Mouse (Mus musculus) ES-E14 (cell line): ENCODE measurements around the gene Lta. TPM values are rescaled to one million over a fixed set of nuclear protein-coding genes. Genes with fewer than 3 reads are reported as not detected.

Experiments
- DNase-seq: peaks from one replicate; pipeline ENCODE4 v3.0.0-alpha.2; 2013; ENCODE audit warnings: low read depth, low spot score
- H3K27ac ChIP-seq: 2 replicates; pipeline ENCODE4 v1.5.1; 2012; ENCODE audit warnings: low read depth, mild to moderate bottlenecking, low read length, moderate library complexity, mixed read lengths; ENCODE audit not compliant: poor library complexity, insufficient read depth, severe bottlenecking
- H3K36me3 ChIP-seq: 2 replicates; pipeline ENCODE4 v1.6.1; 2012; ENCODE audit warnings: mild to moderate bottlenecking, low read length, moderate library complexity, mixed read lengths; ENCODE audit not compliant: control insufficient read depth, poor library complexity, insufficient read depth, severe bottlenecking
- H3K4me1 ChIP-seq, 2 experiments: fragments of 150-350 bp in 1 of 2; sonication (generic) in 1 of 2; 2 replicates each; pipeline ENCODE4 v1.6.1; 2012; ENCODE audit warnings: low read length in 2 of 2, mild to moderate bottlenecking in 1 of 2, mixed read lengths in 1 of 2; ENCODE audit not compliant: control insufficient read depth in 2 of 2, insufficient read depth in 2 of 2, poor library complexity in 1 of 2
- H3K4me3 ChIP-seq, 2 experiments: fragments of 150-350 bp in 1 of 2; sonication (generic) in 1 of 2; 2 replicates each; pipeline ENCODE4 v1.5.1; 2012; ENCODE audit warnings: low read length in 2 of 2, low read depth in 1 of 2, mild to moderate bottlenecking in 1 of 2, mixed read lengths in 1 of 2; ENCODE audit not compliant: insufficient read depth in 1 of 2, poor library complexity in 1 of 2, severe bottlenecking in 1 of 2
- H3K9ac ChIP-seq: 2 replicates; pipeline ENCODE4 v1.6.1; 2012; ENCODE audit warnings: low read depth, mild to moderate bottlenecking, low read length, mixed read lengths; ENCODE audit not compliant: poor library complexity, insufficient read depth, severe bottlenecking
- H3K9me3 ChIP-seq: fragments of 150-350 bp; sonication (generic); 2 replicates; pipeline ENCODE4 v1.6.1; 2012; ENCODE audit warnings: low read depth, mild to moderate bottlenecking, low read length; ENCODE audit not compliant: control insufficient read depth, insufficient read depth
- CHD2 ChIP-seq: IDR thresholded peaks from 2 replicates; pipeline ENCODE4 v1.6.1; 2014; ENCODE audit warnings: mild to moderate bottlenecking, low read depth, low read length, inconsistent platforms
- HCFC1 ChIP-seq: IDR thresholded peaks from 2 replicates; pipeline ENCODE4 v1.6.1; 2012; ENCODE audit warnings: low read length, inconsistent platforms, borderline replicate concordance; ENCODE audit not compliant: insufficient read depth
- MAFK ChIP-seq: IDR thresholded peaks from 2 replicates; pipeline ENCODE4 v1.6.1; 2014; ENCODE audit warnings: mild to moderate bottlenecking, low read depth, low read length, inconsistent platforms; ENCODE audit not compliant: insufficient read depth
- ZC3H11A ChIP-seq: IDR thresholded peaks from 2 replicates; pipeline ENCODE4 v1.6.1; 2012; ENCODE audit warnings: low read depth, mild to moderate bottlenecking, inconsistent platforms, low read length, borderline replicate concordance
- ZNF384 ChIP-seq: IDR thresholded peaks from 2 replicates; pipeline ENCODE4 v1.6.1; 2012; ENCODE audit warnings: low read depth, low read length, inconsistent platforms
- in situ Hi-C, 2 experiments: fragments of 600-800 bp; cut with MboI; formaldehyde crosslinking; loops; one replicate each; pipeline ENCODE4 v1.15.1; 2025; ENCODE audit warnings: low sequenced_read_pairs in 2 of 2, inconsistent platforms in 1 of 2; ENCODE audit not compliant: unreplicated experiment in 2 of 2
- total RNA-seq: library from RNA; depleted of rRNA; stranded (reverse); fragments of 300-350 nt; gene quantifications from 2 replicates; pipeline ENCODE4 v1.2.3, GENCODE M21; 2012

The Lta gene
- total RNA-seq, 1 experiment: 0.13 TPM

DNA sequence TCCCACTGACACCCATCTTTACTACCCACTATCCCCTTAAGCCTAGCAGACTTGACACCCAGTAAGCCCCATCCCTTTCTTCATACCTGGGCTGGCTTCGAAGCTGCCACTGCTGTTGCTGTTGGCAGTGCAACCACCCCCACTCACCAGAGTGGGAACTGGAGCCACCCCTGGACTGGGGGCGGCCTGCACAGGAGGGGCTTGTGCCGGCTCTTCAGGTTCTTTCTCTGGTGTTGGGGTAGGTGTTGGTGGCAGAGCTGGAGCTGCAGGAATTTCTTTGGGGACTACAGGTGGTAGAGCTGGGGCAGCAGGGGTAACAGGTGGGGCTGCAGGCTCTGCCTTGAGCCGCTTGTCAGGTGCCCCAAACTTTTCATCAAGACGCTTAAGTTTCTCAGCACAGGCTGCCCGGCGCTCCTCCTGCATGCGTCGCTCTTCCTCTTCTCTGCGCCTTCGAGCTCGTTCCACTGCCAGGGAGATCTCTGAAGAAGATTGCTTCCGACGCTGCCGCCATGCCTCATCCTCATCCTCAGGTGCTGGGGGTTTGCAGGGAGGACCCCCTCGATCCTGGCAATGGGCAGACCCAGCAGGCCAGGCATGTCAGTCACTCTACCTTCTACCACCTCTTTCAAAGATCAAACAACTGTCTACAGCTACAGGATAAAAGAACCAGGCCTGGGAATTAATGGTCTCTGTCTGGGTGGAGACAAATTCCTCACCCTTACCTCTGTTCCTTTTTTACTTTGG lies 46.1 kb downstream of the Lta start:
- no peak for DNase-seq
- Histone ChIP-seq H3K36me3 (peaks cover 88% of the 10 kb centered on the region), H3K4me1 (peaks cover 0 to 11% of the 10 kb centered on the region in 2 experiments; a peak in 1 of 4 replicates), H3K9me3 (no peaks in the 10 kb centered on the region), H3K4me3 (no peak overlapping the region), H3K27ac (no peak overlapping the region), H3K9ac (no peak overlapping the region)
- in situ Hi-C loops: no loop called here
- no peak for TF ChIP-seq ZNF384
- TF ChIP-seq ZC3H11A: no peak

DNA sequence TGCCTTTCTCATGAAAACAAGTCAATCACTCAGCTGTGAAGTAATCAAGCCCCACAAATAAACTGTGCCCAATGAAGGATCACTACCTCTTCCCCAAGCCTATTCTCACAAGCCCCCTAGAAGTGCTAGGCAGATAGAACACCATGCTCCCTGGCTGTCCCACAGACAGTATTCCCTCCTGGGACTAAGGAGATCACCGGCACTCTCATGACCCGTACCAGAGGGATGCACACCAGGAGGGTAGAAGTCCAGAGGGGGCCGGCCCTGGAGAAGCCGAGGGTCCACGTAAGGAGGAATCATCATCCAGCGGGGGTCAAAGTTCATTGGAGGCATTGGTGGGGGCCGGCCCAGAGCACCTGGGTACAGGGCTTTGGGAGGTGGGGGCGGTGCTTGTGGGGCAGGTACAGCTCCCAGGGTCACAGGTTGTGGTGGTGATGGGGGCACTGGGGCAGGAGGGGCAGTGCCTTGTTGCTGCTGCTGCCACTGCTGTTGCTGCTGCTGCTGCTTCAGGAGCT lies 47.4 kb downstream of the Lta start:
- Histone ChIP-seq H3K4me3 (no peak overlapping the region), H3K27ac (no peak overlapping the region), H3K36me3 (peaks cover 99% of the 10 kb centered on the region), H3K9ac (no peak overlapping the region), H3K4me1 (peaks cover 0 to 11% of the 10 kb centered on the region in 2 experiments; a peak in 1 of 4 replicates), H3K9me3 (no peaks in the 10 kb centered on the region)
- no peak for DNase-seq
- in situ Hi-C loops: no loop called here
- no peak for TF ChIP-seq MAFK
- no peak for TF ChIP-seq CHD2
- no peak for TF ChIP-seq ZC3H11A
- no peak for TF ChIP-seq ZNF384
- no peak for TF ChIP-seq HCFC1

DNA sequence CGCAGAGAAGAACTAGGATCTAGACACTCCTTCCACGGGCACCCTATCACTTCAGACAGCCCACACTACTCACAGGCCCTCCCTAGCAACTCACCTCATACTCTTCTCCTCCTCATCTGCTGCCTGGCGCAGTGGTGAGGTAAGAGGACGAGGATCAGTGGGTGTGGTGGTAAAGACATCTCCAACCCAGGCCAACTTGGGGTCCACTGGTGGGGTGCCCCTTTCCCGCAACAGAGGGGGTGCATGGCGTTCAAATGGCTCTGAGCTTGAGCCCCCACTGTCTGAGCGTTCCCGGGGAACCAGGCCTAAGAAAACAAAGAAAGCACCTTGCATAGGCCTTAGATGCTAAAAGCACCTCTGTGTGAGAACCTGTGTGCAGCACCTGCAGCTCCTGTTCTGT lies 47.9 kb downstream of the Lta start:
- no peak for DNase-seq
- in situ Hi-C loops: no loop called here
- no peak overlapping the region for H3K9ac ChIP-seq
- peaks cover 99% of the 10 kb centered on the region for H3K36me3 ChIP-seq
- TF ChIP-seq CHD2 (no peak), HCFC1 (no peak), ZNF384 (no peak), ZC3H11A (no peak), MAFK (no peak)
- H3K4me1 ChIP-seq: peaks cover 0 to 11% of the 10 kb centered on the region in 2 experiments; a peak in 1 of 4 replicates
- no peak overlapping the region for H3K27ac ChIP-seq
- H3K4me3 ChIP-seq: no peak overlapping the region
- no peaks in the 10 kb centered on the region for H3K9me3 ChIP-seq

DNA sequence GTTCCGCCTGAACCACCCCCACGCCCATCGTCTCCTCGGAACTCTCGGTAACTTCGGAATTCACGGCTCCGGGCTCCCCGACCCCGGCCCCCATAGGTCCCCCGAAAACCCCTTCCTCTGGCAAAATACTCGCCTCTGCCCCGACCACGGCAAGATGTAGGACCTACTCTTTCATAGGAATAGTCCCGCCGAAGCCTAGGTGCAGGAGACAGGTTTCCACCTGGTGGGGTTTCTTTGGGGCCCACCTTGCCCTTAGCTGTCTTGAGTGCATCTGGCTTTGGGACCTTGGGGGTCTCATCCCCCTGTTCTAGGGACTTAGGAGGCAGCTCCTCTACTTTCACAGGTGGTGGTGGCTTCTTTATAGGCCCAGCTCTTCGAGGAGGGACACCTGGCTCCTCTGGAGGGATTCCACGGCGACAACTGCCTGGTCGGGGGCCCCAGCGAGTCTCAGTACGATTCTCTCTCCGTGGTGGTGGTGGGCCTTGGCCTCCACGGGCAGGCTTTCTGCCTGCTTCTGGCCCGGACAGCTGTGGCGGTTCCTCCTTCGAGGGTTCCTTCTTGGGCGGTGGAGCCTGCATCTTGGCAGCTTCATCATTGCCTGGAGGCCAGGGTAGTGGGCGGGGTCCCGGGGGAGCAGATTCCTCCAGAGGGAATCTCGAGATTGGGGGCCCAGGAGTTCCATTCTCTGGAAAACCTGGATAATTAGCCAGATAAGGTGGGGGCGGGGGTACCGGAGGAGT lies 48.5 kb downstream of the Lta start:
- no peak overlapping the region for H3K27ac ChIP-seq
- no peaks in the 10 kb centered on the region for H3K9me3 ChIP-seq
- in situ Hi-C loops: no loop called here
- H3K36me3 ChIP-seq: peaks cover 98% of the 10 kb centered on the region
- DNase-seq: no peak
- H3K4me1 ChIP-seq: peaks cover 0 to 7% of the 10 kb centered on the region in 2 experiments; a peak in 1 of 4 replicates
- no peak overlapping the region for H3K9ac ChIP-seq
- TF ChIP-seq ZC3H11A: no peak
- TF ChIP-seq MAFK: no peak
- no peak for TF ChIP-seq ZNF384
- TF ChIP-seq HCFC1: no peak
- no peak for TF ChIP-seq CHD2
- no peak overlapping the region for H3K4me3 ChIP-seq
